9 mouse cellular contexts compared by ENCODE assay signal in the genomic region with DNA sequence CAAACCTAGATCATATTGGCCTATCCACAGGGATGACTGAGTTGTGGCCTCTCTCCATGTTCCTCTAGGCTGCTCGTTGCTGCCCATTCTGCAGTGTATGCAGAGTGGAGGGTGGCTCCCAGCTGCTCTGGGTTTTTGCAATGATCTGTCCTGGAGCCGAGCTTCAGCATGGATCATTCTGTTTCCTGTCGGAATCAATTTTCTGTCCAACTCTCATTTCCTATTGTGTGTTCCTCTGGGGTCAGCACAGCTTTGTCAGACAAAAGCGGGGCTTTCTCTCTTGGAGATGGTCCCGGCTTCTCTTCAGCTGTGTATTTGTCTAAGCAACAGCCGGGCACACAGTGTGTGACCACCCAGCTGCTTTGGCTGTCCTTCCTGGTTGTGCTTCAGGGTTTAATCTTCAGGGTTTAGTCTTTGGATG.
DNase-seq lines count a peak whose midpoint lies in the region; ATAC-seq lines count a peak whose summit lies in the region.
"Had no signal": no experiment of that assay in that cellular context is flagged by ENCODE, and none has a peak within 500 bp of the region (broad histone marks: within the 10 kb centered on the region; RNA-seq: fewer than 3 reads in every experiment).

No protein-coding gene starts in this region.

- ATAC-seq in embryonic facial prominence, embryonic 14.5 days (ENCODE audit: low read depth), result peak; percentile 37; the same call in 1 of the 2 replicates
- ATAC-seq in midbrain, embryonic 15.5 days (replicated peaks), result peak; percentile 62
- ATAC-seq in intestine, embryonic 15.5 days, result no peak

- intact Hi-C loops in gastrocnemius, postnatal 14 days (cut with DNase I; ENCODE audit: low total_unique reads), result no loop called here

- H3K9ac ChIP-seq in embryonic facial prominence, embryonic 14.5 days (ENCODE audit: low read depth, low read length), result no peak overlapping the region
- H3K9ac ChIP-seq in midbrain, embryonic 15.5 days, result no peak overlapping the region
- no peak overlapping the region for H3K9ac ChIP-seq in intestine, embryonic 15.5 days
- H3K9ac ChIP-seq: limb, embryonic 15.5 days had no signal

- H3K9me3 ChIP-seq in embryonic facial prominence, embryonic 14.5 days (ENCODE audit: control insufficient read depth, low read length), result no peaks in the 10 kb centered on the region
- H3K9me3 ChIP-seq in midbrain, embryonic 15.5 days, result no peaks in the 10 kb centered on the region
- H3K9me3 ChIP-seq in intestine, embryonic 15.5 days, result no peaks in the 10 kb centered on the region
- H3K9me3 ChIP-seq: limb, embryonic 15.5 days had no signal

- no peak overlapping the region for H3K27ac ChIP-seq in embryonic facial prominence, embryonic 14.5 days (replicated peaks; ENCODE audit: low read depth, low read length)
- H3K27ac ChIP-seq in midbrain, embryonic 15.5 days, result peak overlapping the region; percentile 56
- no peak overlapping the region for H3K27ac ChIP-seq in intestine, embryonic 15.5 days
- H3K27ac ChIP-seq: limb, embryonic 15.5 days had no signal

- DNase-seq in gastrocnemius, postnatal 14 days, result peak; percentile 12
- DNase-seq in gastrocnemius, postnatal 10 days, result no peak
- DNase-seq in layer of hippocampus, postnatal 14 days (ENCODE audit: low spot score in 2 of 2), result peak; percentile 39 to 45
- DNase-seq in layer of hippocampus, adult 9-10 months (ENCODE audit: low spot score), result no peak
- peak; percentile 61 for DNase-seq in embryonic facial prominence, embryonic 14.5 days (ENCODE audit: low spot score)
- no peak for DNase-seq in frontal cortex, postnatal 14 days (ENCODE audit: low spot score in 2 of 2)

- H3K36me3 ChIP-seq in embryonic facial prominence, embryonic 14.5 days (ENCODE audit: control insufficient read depth, insufficient read depth, low read length), result no peaks in the 10 kb centered on the region
- H3K36me3 ChIP-seq in midbrain, embryonic 15.5 days (replicated peaks), result no peaks in the 10 kb centered on the region
- H3K36me3 ChIP-seq in intestine, embryonic 15.5 days, result no peaks in the 10 kb centered on the region
- H3K36me3 ChIP-seq: limb, embryonic 15.5 days had no signal

- 0 out of 2 replicates have a peak, but pooled peaks cover 6% of the 10 kb centered on the region for H3K4me1 ChIP-seq in embryonic facial prominence, embryonic 14.5 days (ENCODE audit: control insufficient read depth, insufficient read depth, low read length)
- H3K4me1 ChIP-seq in midbrain, embryonic 15.5 days, result peaks cover 9% of the 10 kb centered on the region
- no peaks in the 10 kb centered on the region for H3K4me1 ChIP-seq in intestine, embryonic 15.5 days (replicated peaks)

- H3K4me2 ChIP-seq in embryonic facial prominence, embryonic 14.5 days (ENCODE audit: low read depth, low read length), result no peak overlapping the region
- no peak overlapping the region for H3K4me2 ChIP-seq in midbrain, embryonic 15.5 days
- H3K4me2 ChIP-seq in intestine, embryonic 15.5 days (replicated peaks), result no peak overlapping the region
- H3K4me2 ChIP-seq: limb, embryonic 15.5 days had no signal

- H3K4me3 ChIP-seq in embryonic facial prominence, embryonic 14.5 days (ENCODE audit: low read depth, low read length), result no peak overlapping the region
- no peak overlapping the region for H3K4me3 ChIP-seq in midbrain, embryonic 15.5 days
- no peak overlapping the region for H3K4me3 ChIP-seq in intestine, embryonic 15.5 days (replicated peaks)
- H3K4me3 ChIP-seq: limb, embryonic 15.5 days had no signal

- no peaks in the 10 kb centered on the region for H3K27me3 ChIP-seq in embryonic facial prominence, embryonic 14.5 days (replicated peaks; ENCODE audit: control insufficient read depth, insufficient read depth, low read length)
- H3K27me3 ChIP-seq in midbrain, embryonic 15.5 days (replicated peaks), result no peaks in the 10 kb centered on the region
- no peaks in the 10 kb centered on the region for H3K27me3 ChIP-seq in intestine, embryonic 15.5 days (replicated peaks)
- H3K27me3 ChIP-seq: limb, embryonic 15.5 days had no signal

- WGBS in embryonic facial prominence, embryonic 14.5 days, result 40% methylated on average over 6 of the region's 6 CpGs
- 20% methylated on average over 6 of the region's 6 CpGs for WGBS in midbrain, embryonic 15.5 days
- WGBS in intestine, embryonic 15.5 days, result 43% methylated on average over 6 of the region's 6 CpGs

Comparison
In these comparisons a context has a peak if more than half of its experiments do, and no peak if none do; other contexts are left out.
1. DNase-seq: peak in gastrocnemius, postnatal 14 days (single experiment), layer of hippocampus, postnatal 14 days (2 of 2) and embryonic facial prominence, embryonic 14.5 days (single experiment); none in gastrocnemius, postnatal 10 days (single experiment), layer of hippocampus, adult 9-10 months (single experiment) and frontal cortex, postnatal 14 days (0 of 2).